Mouse (Mus musculus) myocyte (in vitro differentiated cells): Measurements from ENCODE around the gene Efcab12. TPM values are rescaled to one million over a fixed set of nuclear protein-coding genes. Genes with fewer than 3 reads are reported as not detected.
"Not testable (repeated sequence)": the region's sequence is repeated elsewhere in the genome, so short reads cannot be mapped to it uniquely, and the experiment has no call there.

Experiments used
- H3K27me3 ChIP-seq: one replicate; pipeline ENCODE4 v1.6.1; 2011; ENCODE audit not compliant: control insufficient read depth, insufficient read depth, insufficient read length
- H3K36me3 ChIP-seq: one replicate; pipeline ENCODE4 v1.6.1; 2011; ENCODE audit not compliant: control insufficient read depth, insufficient read depth
- H3K4me2 ChIP-seq: one replicate; pipeline ENCODE4 v1.6.1; 2011; ENCODE audit warnings: low read depth, control low read depth
- H3K4me3 ChIP-seq: one replicate; pipeline ENCODE4 v1.5.1; 2011; ENCODE audit warnings: mild to moderate bottlenecking, control low read depth, moderate library complexity
- H3K79me2 ChIP-seq: one replicate; pipeline ENCODE4 v1.6.1; 2011; ENCODE audit not compliant: control insufficient read depth, insufficient read depth
- H3ac ChIP-seq: one replicate; pipeline ENCODE4 v1.6.1; 2011; ENCODE audit not compliant: control insufficient read depth, insufficient read length
- CEBPB ChIP-seq: IDR thresholded peaks from 2 replicates; pipeline ENCODE4 v1.6.1; 2011; ENCODE audit warnings: mild to moderate bottlenecking, moderate library complexity; ENCODE audit not compliant: poor library complexity, insufficient read depth, severe bottlenecking
- E2F4 ChIP-seq: IDR thresholded peaks from one replicate; pipeline ENCODE4 v1.6.1; 2011; ENCODE audit warnings: mild to moderate bottlenecking, control low read depth, moderate library complexity; ENCODE audit not compliant: insufficient read depth
- MAX ChIP-seq: IDR thresholded peaks from one replicate; pipeline ENCODE4 v1.6.1; 2011; ENCODE audit warnings: low read depth, mild to moderate bottlenecking, control low read depth
- MYOD1 ChIP-seq, 3 experiments: IDR thresholded peaks; one replicate each; pipeline ENCODE4 v1.6.1; 2011; ENCODE audit warnings: control low read depth in 2 of 3, low read depth in 2 of 3, mild to moderate bottlenecking in 2 of 3, moderate library complexity in 1 of 3; ENCODE audit not compliant: insufficient read length in 2 of 3, control insufficient read depth in 1 of 3
- MYOG ChIP-seq, 3 experiments: IDR thresholded peaks; one replicate each; pipeline ENCODE4 v1.6.1; 2011; ENCODE audit warnings: control low read depth in 2 of 3, low read depth in 2 of 3, mild to moderate bottlenecking in 2 of 3; ENCODE audit not compliant: insufficient read length in 2 of 3, control insufficient read depth in 1 of 3, insufficient read depth in 1 of 3
- POLR2A ChIP-seq: IDR thresholded peaks from one replicate; pipeline ENCODE4 v1.6.1; 2011; ENCODE audit warnings: low read depth, mild to moderate bottlenecking, control low read depth, moderate library complexity; ENCODE audit not compliant: insufficient read length
- POLR2AphosphoS2 ChIP-seq: IDR thresholded peaks from one replicate; pipeline ENCODE4 v1.6.1; 2011; ENCODE audit warnings: low read depth, control low read depth; ENCODE audit not compliant: insufficient read length
- REST ChIP-seq: IDR thresholded peaks from one replicate; pipeline ENCODE4 v1.6.1; 2011; ENCODE audit warnings: mild to moderate bottlenecking, control low read depth, moderate library complexity; ENCODE audit not compliant: insufficient read depth, insufficient read length
- SRF ChIP-seq: IDR thresholded peaks from one replicate; pipeline ENCODE4 v1.6.1; 2011; ENCODE audit warnings: low read depth; ENCODE audit not compliant: control insufficient read depth, insufficient read length
- TCF12 ChIP-seq: IDR thresholded peaks from one replicate; pipeline ENCODE4 v1.6.1; 2011; ENCODE audit warnings: mild to moderate bottlenecking, control low read depth; ENCODE audit not compliant: poor library complexity, insufficient read depth, severe bottlenecking
- TCF3 ChIP-seq: IDR thresholded peaks from one replicate; pipeline ENCODE4 v1.6.1; 2011; ENCODE audit warnings: low read depth, control low read depth; ENCODE audit not compliant: insufficient read length
- USF1 ChIP-seq: IDR thresholded peaks from one replicate; pipeline ENCODE4 v1.6.1; 2011; ENCODE audit warnings: low read depth, mild to moderate bottlenecking, control low read depth, moderate library complexity
- polyA plus RNA-seq: library from polyadenylated mRNA; unstranded; fragments of >200 nt; fragmentation: generic; extraction: Trizol; gene quantifications from one replicate; pipeline ENCODE4 v1.2.1, GENCODE M21; 2012; ENCODE audit warnings: missing spikeins

Gene Efcab12
- polyA plus RNA-seq, 1 experiment: not detected

- Histone ChIP-seq H3ac (no peak overlapping the region), H3K27me3 (no peaks in the 10 kb centered on the region), H3K4me3 (no peak overlapping the region), H3K4me2 (no peak overlapping the region), H3K36me3 (peaks cover 7% of the 10 kb centered on the region), H3K79me2 (no peaks in the 10 kb centered on the region)
- TF ChIP-seq MYOD1 (IDR thresholded peaks at IDR 0.05; ENCODE audit: control insufficient read depth in 1 of 3, insufficient read length in 2 of 3, low read depth in 2 of 3) (no peak), REST (no peak), USF1 (no peak), POLR2AphosphoS2 (no peak), TCF12 (no peak), POLR2A (no peak), E2F4 (no peak), CEBPB (no peak), SRF (no peak), TCF3 (no peak), MYOG (IDR thresholded peaks at IDR 0.05; ENCODE audit: control insufficient read depth in 1 of 3, insufficient read depth in 1 of 3, insufficient read length in 2 of 3, low read depth in 2 of 3) (no peak), MAX (no peak)
Measured at GRCm38 (mm10) chr6:115845006-115845405, 6.8 kb upstream of the Efcab12 start.

- H3K4me3 ChIP-seq: no peak overlapping the region
- H3K4me2 ChIP-seq: no peak overlapping the region
- H3K27me3 ChIP-seq: no peaks in the 10 kb centered on the region
- no peaks in the 10 kb centered on the region for H3K36me3 ChIP-seq
- no peak overlapping the region for H3ac ChIP-seq
- TF ChIP-seq USF1 (no peak), CEBPB (no peak), MYOD1 (IDR thresholded peaks at IDR 0.05; ENCODE audit: control insufficient read depth in 1 of 3, insufficient read length in 2 of 3, low read depth in 2 of 3) (no peak), MYOG (IDR thresholded peaks at IDR 0.05; ENCODE audit: control insufficient read depth in 1 of 3, insufficient read depth in 1 of 3, insufficient read length in 2 of 3, low read depth in 2 of 3) (no peak)
- no peaks in the 10 kb centered on the region for H3K79me2 ChIP-seq
Measured at GRCm38 (mm10) chr6:115838745-115839144, 533 bp upstream of the Efcab12 start.

DNA sequence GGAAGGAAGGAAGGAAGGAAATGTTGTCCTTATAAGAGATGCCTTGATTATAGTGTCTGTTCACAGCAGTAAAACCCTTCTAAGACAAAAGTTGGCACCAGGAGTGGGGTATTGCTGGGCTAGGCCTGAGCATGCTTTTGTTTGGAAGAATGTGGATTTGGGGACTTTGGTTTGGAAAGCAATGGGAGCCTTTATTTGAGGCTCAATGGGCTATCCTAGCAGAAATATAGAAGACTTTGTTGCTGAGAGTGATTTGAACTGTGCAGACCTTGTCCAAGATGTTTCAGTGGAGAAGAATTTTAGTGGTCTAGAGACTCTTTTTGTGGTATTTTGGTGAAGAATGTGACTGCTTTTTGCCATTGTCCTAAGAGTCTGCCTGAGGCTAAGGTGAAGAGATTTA, 4.4 kb downstream of the Efcab12 start:
- H3K36me3 ChIP-seq: no peaks in the 10 kb centered on the region
- no peak overlapping the region for H3K4me3 ChIP-seq
- H3K27me3 ChIP-seq: no peaks in the 10 kb centered on the region
- no peaks in the 10 kb centered on the region for H3K79me2 ChIP-seq
- H3ac ChIP-seq: no peak overlapping the region
- TF ChIP-seq E2F4: no peak
- TF ChIP-seq TCF12: no peak
- no peak for TF ChIP-seq POLR2AphosphoS2
- no peak for TF ChIP-seq MYOD1 (IDR thresholded peaks at IDR 0.05; ENCODE audit: control insufficient read depth in 1 of 3, insufficient read length in 2 of 3, low read depth in 2 of 3)
- TF ChIP-seq MAX: no peak
- TF ChIP-seq REST: no peak
- TF ChIP-seq TCF3: no peak
- no peak for TF ChIP-seq USF1
- TF ChIP-seq CEBPB: no peak
- TF ChIP-seq POLR2A: no peak
- no peak for TF ChIP-seq SRF
- no peak for TF ChIP-seq MYOG (IDR thresholded peaks at IDR 0.05; ENCODE audit: control insufficient read depth in 1 of 3, insufficient read depth in 1 of 3, insufficient read length in 2 of 3, low read depth in 2 of 3)
- no peak overlapping the region for H3K4me2 ChIP-seq

- TF ChIP-seq USF1 (no peak), E2F4 (no peak), MYOG (IDR thresholded peaks at IDR 0.05; ENCODE audit: control insufficient read depth in 1 of 3, insufficient read depth in 1 of 3, insufficient read length in 2 of 3, low read depth in 2 of 3) (no peak), TCF12 (no peak), MAX (no peak)
- Histone ChIP-seq H3K27me3 (no peaks in the 10 kb centered on the region), H3K79me2 (no peaks in the 10 kb centered on the region), H3K4me2 (no peak overlapping the region), H3K4me3 (no peak overlapping the region), H3K36me3 (no peaks in the 10 kb centered on the region), H3ac (no peak overlapping the region)
Measured at GRCm38 (mm10) chr6:115832152-115832850, 5.9 kb downstream of the Efcab12 start.

DNA sequence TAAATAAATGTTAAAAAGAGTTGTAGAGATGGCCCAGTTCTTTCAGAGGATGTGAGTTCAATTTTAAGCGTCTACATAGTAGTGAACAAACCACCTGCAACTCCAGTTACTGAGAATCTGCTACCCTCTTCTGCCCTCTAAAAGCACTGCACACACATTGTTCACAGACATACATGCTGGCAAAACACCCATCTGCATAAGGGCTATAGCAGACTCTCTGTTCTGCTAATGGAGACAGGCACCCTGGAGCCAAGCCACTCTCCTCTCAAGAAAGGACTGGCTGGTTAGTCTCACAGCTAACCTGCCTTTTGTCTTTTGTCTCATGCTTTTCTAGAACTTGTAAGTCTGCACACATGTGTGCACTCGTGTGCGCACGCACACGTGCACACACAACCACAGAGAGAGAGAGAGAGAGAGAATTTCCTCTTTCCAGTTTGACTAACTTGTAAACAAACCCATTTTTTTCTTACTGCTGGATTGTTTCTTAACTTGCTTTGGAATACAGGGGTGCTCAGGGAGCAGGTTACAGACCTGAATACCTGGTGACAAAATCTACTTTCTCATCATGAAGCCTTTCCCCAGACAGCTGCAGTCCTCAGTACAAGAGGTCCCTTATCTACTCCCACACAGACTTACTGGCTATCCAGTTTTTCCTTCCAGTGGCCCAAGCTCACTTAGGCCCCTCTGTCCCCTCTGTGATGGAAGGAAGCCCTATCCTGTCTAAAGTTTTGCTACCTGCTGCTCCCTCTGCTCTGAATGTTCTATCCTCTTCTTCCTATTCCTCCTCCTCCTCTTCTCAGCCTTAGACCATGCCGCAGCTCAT, 7.2 kb downstream of the Efcab12 start:
- Histone ChIP-seq H3ac (no peak overlapping the region), H3K4me2 (no peak overlapping the region), H3K79me2 (no peaks in the 10 kb centered on the region), H3K4me3 (no peak overlapping the region), H3K36me3 (no peaks in the 10 kb centered on the region), H3K27me3 (no peaks in the 10 kb centered on the region)
- no peak for TF ChIP-seq MYOD1 (IDR thresholded peaks at IDR 0.05; ENCODE audit: control insufficient read depth in 1 of 3, insufficient read length in 2 of 3, low read depth in 2 of 3)
- no peak for TF ChIP-seq TCF12
- TF ChIP-seq POLR2AphosphoS2: no peak
- no peak for TF ChIP-seq USF1
- no peak for TF ChIP-seq TCF3
- no peak for TF ChIP-seq E2F4
- TF ChIP-seq MYOG (IDR thresholded peaks at IDR 0.05; ENCODE audit: control insufficient read depth in 1 of 3, insufficient read depth in 1 of 3, insufficient read length in 2 of 3, low read depth in 2 of 3): no peak
- TF ChIP-seq CEBPB: no peak
- TF ChIP-seq REST: no peak
- TF ChIP-seq MAX: no peak
- no peak for TF ChIP-seq SRF
- TF ChIP-seq POLR2A: no peak

DNA sequence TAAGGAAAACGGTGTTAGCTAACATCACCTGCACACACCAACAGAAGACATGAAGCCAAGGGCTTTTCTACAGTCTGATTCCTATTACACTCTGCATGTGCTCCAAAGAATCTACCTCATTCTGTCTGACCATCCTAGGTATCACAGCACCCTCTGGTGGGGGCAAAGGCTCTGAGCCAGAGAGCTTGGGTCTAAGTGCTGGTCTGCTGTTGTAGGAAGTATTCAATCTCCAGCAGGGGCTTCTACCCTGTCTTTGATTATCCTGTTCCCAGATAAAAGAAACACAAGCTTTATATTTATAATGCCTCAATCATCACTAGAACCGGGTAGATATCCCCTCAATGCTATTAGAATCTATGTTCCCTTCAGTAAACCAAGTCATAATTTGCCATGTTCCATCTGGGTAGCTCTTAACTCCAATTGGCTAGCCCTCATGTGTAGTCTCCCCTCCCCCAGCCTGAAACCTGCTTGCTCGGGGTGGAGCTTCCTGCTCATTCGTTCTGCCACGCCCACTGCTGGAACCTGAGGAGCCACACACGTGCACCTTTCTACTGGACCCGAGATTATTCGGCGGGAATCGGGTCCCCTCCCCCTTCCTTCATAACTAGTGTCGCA, 14.3 kb downstream of the Efcab12 start:
- H3K27me3 ChIP-seq: peaks cover 26% of the 10 kb centered on the region
- H3K4me3 ChIP-seq, H3K79me2 ChIP-seq, H3K36me3 ChIP-seq, H3ac ChIP-seq, H3K4me2 ChIP-seq: not testable (repeated sequence)
